Mouse (Mus musculus): ENCODE results near the gene Ttc9c.
"Not testable (repeated sequence)": the region's sequence is repeated elsewhere in the genome, so short reads cannot be mapped to it uniquely, and the experiment has no call there.

Ttc9c gene

DNA sequence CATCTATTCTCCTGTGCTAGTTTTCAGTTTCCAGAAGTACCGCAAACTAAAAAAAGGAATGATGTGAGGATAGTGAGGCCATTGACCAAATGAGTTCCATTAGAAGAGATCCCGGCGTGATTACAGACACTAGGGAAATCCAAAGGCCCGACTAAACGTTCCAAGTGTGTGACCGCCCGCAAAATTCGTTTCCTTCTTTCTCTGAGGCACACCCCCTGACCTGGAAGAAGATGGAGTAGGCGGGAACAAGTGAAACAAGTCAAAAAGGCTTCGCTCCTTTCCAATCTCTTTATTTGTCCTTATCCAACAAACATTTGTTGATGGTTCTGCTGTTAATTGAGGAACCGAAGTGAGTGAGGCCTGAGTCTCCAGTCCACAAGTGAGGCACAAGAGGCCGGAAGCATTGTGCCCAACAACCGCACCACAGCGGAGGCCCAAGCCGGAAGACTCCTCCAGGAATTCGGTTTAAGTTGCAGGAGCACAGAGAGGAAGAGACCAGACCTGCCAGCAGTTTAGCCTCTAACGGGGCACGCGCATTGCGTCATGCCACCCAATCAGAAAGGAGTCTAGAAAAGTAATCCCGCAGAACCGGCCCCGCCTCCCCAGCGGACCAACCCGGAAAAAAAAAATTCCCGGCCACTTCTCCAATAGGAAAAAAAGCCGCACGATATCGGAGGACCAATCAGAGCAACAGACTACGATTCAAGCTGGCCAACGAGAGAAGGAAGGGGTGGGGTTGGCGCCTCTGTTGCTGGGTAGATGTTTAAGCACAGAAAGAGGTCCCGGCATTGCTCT, at the start of gene Ttc9c:
TSS of gene Ttc9c (minus strand) at position 533 of the 795 bp plus-strand sequence.
- peak; percentile 97 for DNase-seq (ENCODE audit: low spot score)

- DNase-seq (ENCODE audit: low spot score), result no peak
Observed at GRCm38 (mm10) chr19:8864265-8864664, 45.1 kb upstream of the Ttc9c start.

DNA sequence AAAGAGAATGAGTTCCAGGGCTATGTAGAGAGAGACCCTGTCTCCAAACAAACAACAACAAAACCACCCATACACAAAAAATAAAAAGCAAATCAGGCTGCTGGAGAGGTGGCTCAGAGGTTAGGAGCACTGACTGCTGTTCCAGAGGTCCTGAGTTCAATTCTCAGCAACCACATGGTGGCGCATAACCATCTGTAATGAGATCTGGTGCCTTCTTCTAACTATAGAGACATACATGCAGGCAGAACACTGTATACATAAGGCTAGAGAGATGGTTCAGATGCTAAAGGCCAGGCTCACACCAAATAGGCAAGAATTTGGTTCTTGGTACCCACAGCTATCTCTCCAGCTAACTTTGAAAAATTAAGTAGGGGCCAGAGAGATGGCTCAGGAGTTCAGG, 39.9 kb upstream of the Ttc9c start:
- DNase-seq (ENCODE audit: low spot score), result no peak

DNA sequence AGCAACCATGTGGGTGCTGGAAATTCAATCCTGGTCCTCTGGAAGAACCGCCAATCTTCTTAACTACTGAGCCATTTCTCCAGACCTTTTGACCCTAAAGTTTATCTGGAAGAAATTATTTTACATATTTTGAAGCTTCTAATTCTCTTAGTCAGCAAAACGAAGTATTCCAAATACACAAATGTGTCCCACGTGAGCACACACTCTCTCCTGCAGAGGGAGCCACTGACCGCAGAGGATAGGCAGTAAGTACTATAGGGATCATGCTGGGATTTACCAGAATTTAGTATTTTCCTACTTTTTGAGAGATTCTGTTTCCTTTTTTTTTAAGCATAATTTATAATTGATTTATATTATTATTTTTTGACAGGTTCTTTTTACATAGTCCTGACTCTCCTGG, 38.6 kb upstream of the Ttc9c start:
- DNase-seq (ENCODE audit: low spot score), result peak; percentile 67

GRCm38 (mm10) chr19:8853117-8853516, 34.0 kb upstream of the Ttc9c start:
- DNase-seq (ENCODE audit: low spot score), result no peak

DNA sequence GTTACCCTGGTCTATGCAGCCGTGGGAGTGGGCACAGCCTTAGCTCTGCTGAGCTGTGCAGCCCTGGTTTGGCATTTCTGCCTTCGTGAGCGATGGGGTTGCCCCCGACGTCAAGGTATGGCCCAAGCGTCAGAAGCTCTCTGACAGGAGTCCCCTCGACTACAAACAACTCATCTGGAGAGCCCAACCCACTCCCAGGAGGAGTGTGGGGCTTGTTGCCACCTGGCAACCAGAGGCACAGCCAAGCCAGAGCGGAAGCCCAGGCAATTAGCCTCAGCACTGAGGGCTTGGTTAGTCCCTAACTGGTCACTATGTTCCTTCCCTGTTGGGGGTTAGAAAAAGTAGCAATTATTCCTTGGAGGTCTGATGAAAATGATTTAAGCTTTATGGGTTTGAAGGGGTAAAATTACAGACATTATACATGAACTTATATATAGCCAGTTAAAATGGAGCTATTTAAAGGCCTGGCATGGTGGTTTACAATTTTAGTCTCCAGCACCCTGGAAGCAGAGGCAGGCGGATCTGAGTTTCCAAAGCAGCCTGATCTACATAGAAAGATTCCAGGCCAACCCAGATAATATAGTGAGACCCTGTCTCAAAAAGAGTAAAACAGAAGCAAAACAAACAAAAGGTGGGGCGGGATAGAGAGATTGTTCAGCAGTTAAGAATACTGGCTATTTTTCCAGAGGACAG, 33.2 kb upstream of the Ttc9c start:
- DNase-seq (ENCODE audit: low spot score), result no peak

GRCm38 (mm10) chr19:8851639-8852038, 32.5 kb upstream of the Ttc9c start:
- DNase-seq (ENCODE audit: low spot score), result no peak

- DNase-seq (ENCODE audit: low spot score), result peak; percentile 53
Observed at GRCm38 (mm10) chr19:8850402-8850901, 31.3 kb upstream of the Ttc9c start, which contains the start of gene Lrrn4cl. Gene Lrrn4cl, plus strand, starts transcription at chr19:8850768.

DNA sequence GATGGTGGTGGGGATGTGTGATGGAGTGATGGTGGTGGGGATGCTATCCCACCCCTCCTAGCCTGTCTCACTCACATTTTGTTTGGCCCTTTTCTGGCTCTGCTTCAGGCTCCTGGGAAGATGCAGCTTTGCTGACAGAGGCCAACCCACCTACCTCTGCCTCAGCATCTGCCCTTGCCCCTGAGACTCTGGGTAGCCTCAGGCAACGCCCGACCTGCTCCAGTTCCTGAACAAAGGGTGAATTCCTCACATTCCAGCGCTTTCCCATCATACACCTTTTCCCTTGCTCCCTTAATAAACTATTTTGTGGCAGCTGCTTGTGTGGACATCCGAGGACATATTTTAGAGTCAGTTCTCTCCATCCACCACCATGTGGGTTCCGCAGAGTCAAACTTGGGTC, 29.2 kb upstream of the Ttc9c start:
- no peak for DNase-seq (ENCODE audit: low spot score)

DNA sequence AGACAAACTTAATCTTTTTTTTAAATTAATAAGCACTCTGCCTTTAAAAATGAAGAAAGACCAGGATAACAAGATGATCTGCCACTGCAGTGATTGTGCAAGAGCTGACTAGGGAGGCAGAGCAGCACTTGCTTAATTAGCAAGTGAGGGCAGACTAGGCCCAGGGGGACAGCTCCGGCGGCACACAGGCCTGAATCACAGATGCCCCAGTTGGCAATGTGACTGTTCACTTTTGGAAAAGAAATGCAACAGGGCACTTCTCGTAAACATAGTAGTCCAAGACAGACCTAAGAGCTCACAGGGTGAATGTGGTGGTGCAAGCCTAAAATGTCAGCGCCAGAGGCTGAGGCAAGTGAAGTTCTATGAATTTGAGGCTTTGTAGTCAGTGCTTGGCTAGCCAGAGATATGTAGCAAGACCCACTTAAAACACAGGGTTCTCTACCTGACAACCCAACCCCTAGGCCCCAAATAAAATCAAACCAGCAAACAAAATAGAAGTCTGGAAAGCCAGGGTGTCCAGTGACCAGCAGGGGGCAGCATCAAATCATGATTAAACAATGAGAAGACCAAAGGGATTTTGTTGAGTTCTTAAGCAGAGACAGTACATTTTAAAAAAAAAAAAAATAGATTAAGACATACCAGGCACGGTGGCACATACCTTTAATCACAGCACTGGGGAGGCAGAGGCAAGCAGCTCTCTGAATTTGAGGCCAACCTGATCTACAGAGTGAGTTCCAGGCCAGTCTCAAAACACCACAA, 25.4 kb upstream of the Ttc9c start:
- DNase-seq (ENCODE audit: low spot score), result peak; percentile 87

DNA sequence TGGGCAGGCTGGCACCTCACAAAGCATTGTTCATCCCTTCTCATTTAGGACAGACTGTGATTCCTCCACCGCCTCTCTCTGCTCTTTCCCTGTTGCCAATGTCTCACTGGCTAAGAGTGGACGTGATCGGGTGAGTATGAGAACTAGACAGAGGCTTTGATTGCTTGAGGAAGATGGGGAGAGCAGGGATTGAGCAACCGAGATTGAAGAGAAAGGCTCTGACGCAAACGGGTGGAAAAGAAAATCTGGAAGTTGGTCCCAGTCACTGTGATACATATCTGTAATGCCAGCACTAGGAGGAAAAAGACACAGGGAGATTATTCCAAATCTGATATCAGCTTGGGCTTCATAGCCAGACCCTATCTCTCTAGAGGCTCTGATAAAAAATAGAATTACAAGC, 23.8 kb upstream of the Ttc9c start:
- DNase-seq (ENCODE audit: low spot score), result no peak

GRCm38 (mm10) chr19:8841012-8841411, 21.9 kb upstream of the Ttc9c start:
- DNase-seq (ENCODE audit: low spot score), result no peak

GRCm38 (mm10) chr19:8839908-8840791, 21.0 kb upstream of the Ttc9c start:
- DNase-seq (ENCODE audit: low spot score), result peak; percentile 79

DNA sequence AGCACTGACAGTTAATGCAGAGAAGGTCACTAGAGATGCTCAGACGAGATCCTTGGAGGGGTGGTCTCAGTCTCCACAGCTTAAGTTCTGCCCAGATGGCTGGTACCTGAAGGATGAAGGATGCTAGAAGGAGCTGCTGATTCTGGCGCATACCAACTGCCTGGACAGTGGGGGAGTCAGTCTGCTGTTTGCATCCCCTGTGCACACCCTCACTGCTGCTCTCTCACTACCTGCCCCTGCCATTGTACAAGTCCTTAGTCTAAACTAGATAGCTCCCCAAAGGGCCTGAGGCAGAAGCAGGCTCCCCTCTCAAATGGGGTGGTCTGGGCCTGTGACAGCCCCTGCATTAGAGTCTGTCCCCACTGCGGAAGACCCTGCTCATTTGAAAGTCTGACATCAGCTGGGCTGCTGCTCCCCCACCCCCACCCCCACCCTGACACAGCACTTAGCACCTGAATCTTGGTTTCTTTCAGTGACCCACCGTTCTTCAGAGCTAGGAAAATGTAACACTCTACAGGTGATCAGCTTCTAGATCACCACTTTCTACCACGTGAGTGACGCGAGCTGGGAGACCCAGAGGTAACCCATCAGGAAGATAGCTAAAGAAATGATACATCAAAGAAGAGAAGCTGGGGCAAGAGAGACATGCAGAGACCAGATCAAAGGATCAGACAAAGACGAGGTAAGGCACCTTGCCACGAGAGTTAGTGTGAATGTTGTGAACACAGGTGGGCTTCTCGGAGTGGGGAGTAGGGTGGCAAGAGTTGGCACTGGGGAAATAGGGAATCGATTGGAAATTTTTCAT, 20.2 kb upstream of the Ttc9c start, which contains the start of gene Gng3:
TSS of gene Gng3 (minus strand) at position 92 of the 805 bp plus-strand sequence.
- DNase-seq (ENCODE audit: low spot score), result no peak

GRCm38 (mm10) chr19:8838041-8838730, 19.1 kb upstream of the Ttc9c start:
- DNase-seq (ENCODE audit: low spot score), result peak; percentile 42

DNA sequence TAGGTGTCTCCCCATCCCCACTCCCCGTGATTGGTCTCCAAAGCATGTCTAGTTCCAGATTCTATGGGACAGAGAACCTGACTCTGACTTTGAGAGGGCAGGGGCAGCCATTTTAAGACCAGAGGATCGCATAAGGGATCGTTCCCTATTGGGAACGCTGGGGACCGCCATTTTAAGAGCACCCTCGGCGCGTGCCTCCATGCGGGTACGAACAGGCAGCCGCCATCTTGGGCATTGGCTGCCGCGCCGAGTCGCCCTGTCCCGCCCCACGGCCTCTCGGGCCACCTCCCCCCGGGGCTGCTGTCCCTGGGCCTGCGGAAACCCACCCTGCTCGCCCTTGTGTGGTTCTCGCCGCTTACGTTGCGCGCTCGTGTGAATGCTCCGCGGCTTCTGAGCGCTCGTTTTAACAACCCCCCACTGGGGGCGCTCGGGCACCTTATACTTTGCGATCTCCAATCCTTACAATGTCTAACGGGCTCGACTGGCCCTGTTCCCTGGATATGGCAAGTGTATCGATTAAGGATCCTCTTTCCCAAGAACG, 18.2 kb upstream of the Ttc9c start, which contains the start of gene Bscl2:
TSS of gene Bscl2 (plus strand) at position 217 of the 541 bp plus-strand sequence.
- peak; percentile 79 for DNase-seq (ENCODE audit: low spot score)

DNA sequence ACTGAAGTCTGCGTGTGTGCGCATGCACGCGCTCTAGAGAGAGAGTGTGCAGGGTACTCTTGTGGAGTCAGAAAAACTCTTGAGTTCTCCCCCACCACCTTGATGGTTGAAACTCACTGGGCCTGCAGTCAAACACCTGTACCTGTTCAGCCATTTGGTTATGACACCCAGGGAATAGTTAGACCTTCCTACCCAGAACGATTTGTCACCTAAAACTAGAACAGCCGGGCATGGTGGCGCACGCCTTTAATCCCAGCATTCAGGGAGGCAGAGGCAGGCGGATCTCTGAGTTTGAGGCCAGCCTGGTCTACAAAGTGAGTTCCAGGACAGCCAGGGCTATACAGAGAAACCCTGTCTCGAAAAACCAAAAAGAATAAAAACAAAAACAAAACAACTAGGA, 17.2 kb upstream of the Ttc9c start:
- DNase-seq (ENCODE audit: low spot score), result not testable (repeated sequence)

GRCm38 (mm10) chr19:8832971-8833370, 13.8 kb upstream of the Ttc9c start:
- no peak for DNase-seq (ENCODE audit: low spot score)

DNA sequence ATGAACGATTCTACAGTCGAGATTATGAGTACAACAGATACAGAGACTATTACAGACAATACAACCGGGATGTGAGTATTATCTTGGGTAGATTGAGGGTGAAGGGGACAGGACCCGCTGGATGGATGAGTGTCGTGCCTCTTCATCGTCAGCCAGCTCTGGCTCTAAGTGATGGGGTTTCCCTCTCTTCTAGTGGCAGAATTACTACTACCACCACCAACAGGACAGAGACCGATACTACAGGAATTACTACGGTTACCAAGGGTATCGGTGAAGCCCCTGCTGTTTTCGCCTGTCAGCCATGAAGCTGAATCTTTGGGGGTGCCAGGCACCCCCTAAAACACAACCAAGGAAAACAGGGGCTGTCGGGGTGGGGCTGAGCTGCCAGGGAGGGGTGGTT, 12.1 kb upstream of the Ttc9c start:
- DNase-seq (ENCODE audit: low spot score), result no peak
